In the genomic region with DNA sequence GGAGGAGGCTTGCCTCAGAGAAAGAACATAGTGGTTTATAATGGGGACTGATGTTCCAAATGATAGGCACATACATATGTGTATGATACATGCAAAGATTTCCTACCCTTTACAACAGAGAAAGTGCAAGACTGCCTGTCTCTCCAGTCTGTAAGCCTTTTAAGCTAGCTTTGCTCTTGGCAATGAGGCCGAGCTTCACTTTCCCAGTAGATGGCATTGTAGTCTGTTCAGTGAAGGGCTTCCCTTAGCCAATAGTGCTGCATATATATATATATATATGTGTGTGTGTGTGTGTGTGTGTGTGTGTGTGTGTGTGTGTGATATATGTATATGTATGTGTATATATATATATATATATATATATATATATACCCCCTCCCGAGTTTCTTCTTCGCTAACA, we compare ENCODE assay signal across 9 mouse cellular contexts. TPM values are rescaled to one million over a fixed set of nuclear protein-coding genes. Genes with fewer than 3 reads are reported as not detected.
DNase-seq lines count a peak whose midpoint lies in the region; ATAC-seq and TF ChIP-seq lines count a peak whose summit lies in the region.
"Had no signal": no experiment of that assay in that cellular context is flagged by ENCODE, and none has a peak within 500 bp of the region (broad histone marks: within the 10 kb centered on the region; RNA-seq: fewer than 3 reads in every experiment).

No protein-coding gene starts in this region.

- H3K27ac ChIP-seq in hindbrain, embryonic 13.5 days: peak overlapping the region; percentile 52; the same call in 1 of the 2 replicates
- no peak overlapping the region for H3K27ac ChIP-seq in hindbrain, embryonic 10.5 days
- H3K27ac ChIP-seq in left cerebral cortex, adult 2 months: no peak overlapping the region
- H3K27ac ChIP-seq in heart, embryonic 12.5 days (ENCODE audit: poor library complexity, severe bottlenecking): no peak overlapping the region
- H3K27ac ChIP-seq in heart, embryonic 10.5 days: no peak overlapping the region
- H3K27ac ChIP-seq: liver, embryonic 15.5 days had no signal

- H3K36me3 ChIP-seq in hindbrain, embryonic 13.5 days: no peaks in the 10 kb centered on the region
- no peaks in the 10 kb centered on the region for H3K36me3 ChIP-seq in hindbrain, embryonic 10.5 days
- H3K36me3 ChIP-seq in heart, embryonic 12.5 days: no peaks in the 10 kb centered on the region
- H3K36me3 ChIP-seq in heart, embryonic 10.5 days: no peaks in the 10 kb centered on the region
- H3K36me3 ChIP-seq: liver, embryonic 15.5 days had no signal

- no peak for DNase-seq in hindbrain, embryonic 10.5 days (ENCODE audit: low spot score)
- DNase-seq in right cerebral cortex, adult 18-20 months: peak; percentile 29
- DNase-seq in right cerebral cortex, postnatal 25 days: no peak
- DNase-seq in left cerebral cortex, adult 2 months (ENCODE audit: extremely low spot score in 1 of 2, low spot score in 2 of 2): no peak
- DNase-seq in urinary bladder, postnatal 14 days (ENCODE audit: low spot score): no peak
- DNase-seq in heart, embryonic 10.5 days (ENCODE audit: low spot score): no peak

- 78% methylated on average over 3 of the region's 3 CpGs for WGBS in hindbrain, embryonic 13.5 days
- WGBS in hindbrain, embryonic 10.5 days: 75% methylated on average over 3 of the region's 3 CpGs
- 64% methylated on average over 3 of the region's 3 CpGs for WGBS in heart, embryonic 12.5 days
- WGBS in heart, embryonic 10.5 days: 72% methylated on average over 3 of the region's 3 CpGs

- ATAC-seq in hindbrain, embryonic 13.5 days (ENCODE audit: low FRiP score): no peak
- no peak for ATAC-seq in heart, embryonic 12.5 days (ENCODE audit: insufficient number of reproducible peaks, low FRiP score)

- intact Hi-C loops in left cerebral cortex, adult 2 months (cut with DNase I): loop anchor here (2.0 to 10.0 kb wide), 5 partner anchors 145 to 1459 kb away; no protein-coding TSS in a partner anchor

- TF ChIP-seq CTCF in left cerebral cortex, adult 2 months (IDR thresholded peaks at IDR 0.05): peak; percentile 46

- peaks cover 14% of the 10 kb centered on the region for H3K27me3 ChIP-seq in hindbrain, embryonic 13.5 days
- H3K27me3 ChIP-seq in hindbrain, embryonic 10.5 days (ENCODE audit: insufficient read depth, poor library complexity, severe bottlenecking): peaks cover 9% of the 10 kb centered on the region; the same call in 1 of the 2 replicates
- H3K27me3 ChIP-seq in heart, embryonic 12.5 days (replicated peaks): no peaks in the 10 kb centered on the region
- no peaks in the 10 kb centered on the region for H3K27me3 ChIP-seq in heart, embryonic 10.5 days (ENCODE audit: insufficient read depth, poor library complexity, severe bottlenecking)
- H3K27me3 ChIP-seq: liver, embryonic 15.5 days had no signal

- no peaks in the 10 kb centered on the region for H3K9me3 ChIP-seq in hindbrain, embryonic 13.5 days
- H3K9me3 ChIP-seq in hindbrain, embryonic 10.5 days: no peaks in the 10 kb centered on the region
- no peaks in the 10 kb centered on the region for H3K9me3 ChIP-seq in heart, embryonic 12.5 days (replicated peaks)
- H3K9me3 ChIP-seq in heart, embryonic 10.5 days: no peaks in the 10 kb centered on the region
- H3K9me3 ChIP-seq: liver, embryonic 15.5 days had no signal

- no peak overlapping the region for H3K4me2 ChIP-seq in hindbrain, embryonic 13.5 days
- no peak overlapping the region for H3K4me2 ChIP-seq in heart, embryonic 12.5 days
- H3K4me2 ChIP-seq: liver, embryonic 15.5 days had no signal

- H3K9ac ChIP-seq in hindbrain, embryonic 13.5 days: no peak overlapping the region
- no peak overlapping the region for H3K9ac ChIP-seq in heart, embryonic 12.5 days
- H3K9ac ChIP-seq: liver, embryonic 15.5 days had no signal

- H3K4me3 ChIP-seq in hindbrain, embryonic 13.5 days: no peak overlapping the region
- H3K4me3 ChIP-seq in hindbrain, embryonic 10.5 days: no peak overlapping the region
- H3K4me3 ChIP-seq in left cerebral cortex, adult 2 months: no peak overlapping the region
- no peak overlapping the region for H3K4me3 ChIP-seq in heart, embryonic 12.5 days
- H3K4me3 ChIP-seq in heart, embryonic 10.5 days: no peak overlapping the region
- H3K4me3 ChIP-seq: liver, embryonic 15.5 days had no signal

- peaks cover 19% of the 10 kb centered on the region for H3K4me1 ChIP-seq in hindbrain, embryonic 13.5 days (replicated peaks)
- H3K4me1 ChIP-seq in hindbrain, embryonic 10.5 days (replicated peaks): peaks cover 10% of the 10 kb centered on the region
- H3K4me1 ChIP-seq in heart, embryonic 12.5 days (replicated peaks): no peaks in the 10 kb centered on the region
- H3K4me1 ChIP-seq in heart, embryonic 10.5 days: 0 out of 2 replicates have a peak, but pooled peaks cover under 1% of the 10 kb centered on the region
- H3K4me1 ChIP-seq: liver, embryonic 15.5 days had no signal

RNA-seq across cellular contexts. Expression of gene Zfhx3, which starts 13.4 kb away (rescaled TPM):
- polyA plus RNA-seq in hindbrain, embryonic 13.5 days (2015; fragmentation: Nextera tagmentation; extraction: Ambion mirVana): 36.9 and 42.0 TPM in 2 replicates
- polyA plus RNA-seq in hindbrain, embryonic 10.5 days (2016; fragmentation: Nextera tagmentation; extraction: Ambion mirVana): 12.9 and 22.0 TPM in 2 replicates
- 1 to 10 TPM; 5.0 to 5.1 TPM for total RNA-seq in left cerebral cortex, adult 2 months (2021)
- polyA plus RNA-seq in heart, embryonic 12.5 days (2016; fragmentation: Nextera tagmentation; extraction: Ambion mirVana): 7.4 and 8.0 TPM in 2 replicates
- polyA plus RNA-seq in heart, embryonic 10.5 days (2016; fragmentation: Nextera tagmentation; extraction: Ambion mirVana): 7.0 and 9.7 TPM in 2 replicates
